Mouse (Mus musculus) C3H10T1/2 (cell line): ENCODE results near the gene Kcng1. TPM values are rescaled to one million over a fixed set of nuclear protein-coding genes. Genes with fewer than 3 reads are reported as not detected.

Experiments used
- polyA plus RNA-seq, 2 experiments: library from polyadenylated mRNA; unstranded; fragments of >200 nt; fragmentation: generic; extraction: Trizol; gene quantifications; one replicate each; pipeline ENCODE4 v1.2.1; 2012; ENCODE audit warnings: missing spikeins in 2 of 2

Kcng1 gene
- polyA plus RNA-seq, result not detected

GRCm38 (mm10) chr2:168281582-168281981 is at the start of gene Kcng1:
Kcng1 (minus strand) TSS chr2:168281736.

GRCm38 (mm10) chr2:168230026-168230728 is 51.4 kb downstream of the Kcng1 start, which contains the start of the genes Gm20716, Dpm1 and Mocs3:
Gm20716 (minus strand) TSS chr2:168230364.
Dpm1 (minus strand) TSS chr2:168230591.
Mocs3 (plus strand) TSS chr2:168230622.

Other genes starting within 250 kb of the Kcng1 start
- gene Pard6b, start 200.7 kb downstream of the Kcng1 start, polyA plus RNA-seq, result under 1 TPM; 0.21 to 0.37 TPM
- gene Adnp, start 74.6 kb downstream of the Kcng1 start, polyA plus RNA-seq, result 1 to 10 TPM in 1 of 2 experiments, under 1 TPM in 1; 0.50 to 9.7 TPM
- 10 to 100 TPM in 1 of 2 experiments, 1 to 10 TPM in 1; 2.2 to 27.5 TPM for gene Gm20716, start 51.4 kb downstream of the Kcng1 start, polyA plus RNA-seq
- 10 to 100 TPM; 13.2 to 25.1 TPM for gene Dpm1, start 51.1 kb downstream of the Kcng1 start, polyA plus RNA-seq
- 10 to 100 TPM in 1 of 2 experiments, 1 to 10 TPM in 1; 6.6 to 11.0 TPM for gene Mocs3, start 51.1 kb downstream of the Kcng1 start, polyA plus RNA-seq